Comparison of ENCODE assay signal across 14 mouse cellular contexts in the genomic region with DNA sequence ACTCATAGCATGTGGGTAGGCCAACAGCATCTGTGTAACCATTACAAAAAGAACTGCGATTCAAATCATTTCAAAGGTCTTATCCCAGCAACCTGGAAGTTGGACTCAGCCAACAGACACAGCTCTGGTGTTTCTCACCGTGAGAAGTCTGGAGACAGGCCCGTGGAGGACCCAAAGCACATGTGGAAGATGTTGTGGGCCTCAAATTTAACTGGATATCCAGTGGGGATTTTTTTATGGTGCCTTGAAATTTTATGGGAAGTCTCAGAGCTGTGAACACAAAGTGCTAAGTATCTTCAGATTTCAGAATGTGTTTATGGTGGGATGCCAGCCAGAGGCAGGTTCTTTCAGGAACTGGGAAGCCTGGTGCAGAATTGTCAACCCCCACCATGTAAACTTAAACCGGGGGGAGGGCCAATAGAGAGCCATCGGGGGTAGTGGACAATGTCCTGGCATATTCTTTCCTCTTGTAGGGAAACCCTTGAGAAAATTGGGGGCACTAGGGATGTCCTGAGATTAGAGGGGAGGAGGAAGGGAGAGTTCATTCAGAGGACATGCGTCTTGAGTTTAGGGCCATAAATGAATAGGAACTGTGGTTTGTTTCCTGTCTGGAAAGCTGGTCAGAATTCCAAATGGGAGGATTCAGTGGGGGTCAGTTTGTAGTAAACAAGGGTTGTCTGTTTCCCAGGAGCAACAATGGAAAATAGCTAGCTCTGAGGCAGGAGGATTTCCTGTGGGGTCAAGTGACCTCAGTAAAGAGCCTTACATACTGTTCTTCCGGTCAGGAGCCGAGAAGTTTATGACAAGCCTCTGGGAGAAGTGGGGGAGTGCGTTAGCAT. TPM values are rescaled to one million over a fixed set of nuclear protein-coding genes. Genes with fewer than 3 reads are reported as not detected.
DNase-seq lines count a peak whose midpoint lies in the region; ATAC-seq and TF ChIP-seq lines count a peak whose summit lies in the region.
"Had no signal": no experiment of that assay in that cellular context is flagged by ENCODE, and none has a peak within 500 bp of the region (broad histone marks: within the 10 kb centered on the region; RNA-seq: fewer than 3 reads in every experiment).

No protein-coding gene starts in this region.

- H3K9me3 ChIP-seq in kidney, embryonic 15.5 days (replicated peaks): no peaks in the 10 kb centered on the region
- H3K9me3 ChIP-seq in embryonic facial prominence, embryonic 10.5 days: no peaks in the 10 kb centered on the region
- no peaks in the 10 kb centered on the region for H3K9me3 ChIP-seq in limb, embryonic 14.5 days (ENCODE audit: control insufficient read depth, low read length)
- H3K9me3 ChIP-seq: hindbrain, embryonic 15.5 days had no signal

- no peaks in the 10 kb centered on the region for H3K27me3 ChIP-seq in kidney, embryonic 15.5 days
- H3K27me3 ChIP-seq in embryonic facial prominence, embryonic 10.5 days (replicated peaks; ENCODE audit: low read depth, poor library complexity, severe bottlenecking): no peaks in the 10 kb centered on the region
- H3K27me3 ChIP-seq in limb, embryonic 14.5 days (ENCODE audit: control insufficient read depth, insufficient read depth, low read length): no peaks in the 10 kb centered on the region
- H3K27me3 ChIP-seq: CH12.LX; hindbrain, embryonic 15.5 days had no signal

- ATAC-seq in kidney, embryonic 15.5 days (replicated peaks; ENCODE audit: low FRiP score): peak; percentile 71
- peak; percentile 83 for ATAC-seq in limb, embryonic 14.5 days (ENCODE audit: low FRiP score, low read depth)

- WGBS in kidney, embryonic 15.5 days: 37% methylated on average over 9 of the region's 9 CpGs
- WGBS in embryonic facial prominence, embryonic 10.5 days: 47% methylated on average over 9 of the region's 9 CpGs
- WGBS in limb, embryonic 14.5 days: 12% methylated on average over 9 of the region's 9 CpGs

- TF ChIP-seq POLR2A in limb, embryonic 14.5 days (IDR thresholded peaks at IDR 0.05; ENCODE audit: borderline replicate concordance, extremely low read depth, insufficient read depth, insufficient read length): no peak

- no peak for DNase-seq in kidney, adult 11 months
- DNase-seq in embryonic facial prominence, embryonic 10.5 days (ENCODE audit: low spot score): no peak
- peak; percentile 60 for DNase-seq in forelimb bud, embryonic 11.5 days (ENCODE audit: low read depth, low spot score)
- DNase-seq in limb, embryonic 14.5 days (ENCODE audit: low spot score): peak; percentile 81
- no peak for DNase-seq in cerebellum, adult 8-10 months
- no peak for DNase-seq in gastrocnemius, adult 18-20 months (ENCODE audit: low spot score)
- DNase-seq in gastrocnemius, postnatal 10 days: no peak
- DNase-seq: adrenal gland, postnatal 36 days; cerebellum, adult 18-20 months; right cerebral cortex, postnatal 14 days had no signal

- H3K4me1 ChIP-seq in kidney, embryonic 15.5 days: peaks cover 10% of the 10 kb centered on the region
- peaks cover 22% of the 10 kb centered on the region for H3K4me1 ChIP-seq in embryonic facial prominence, embryonic 10.5 days
- peaks cover 26% of the 10 kb centered on the region for H3K4me1 ChIP-seq in limb, embryonic 14.5 days (ENCODE audit: control insufficient read depth, insufficient read depth, low read length)

- H3K4me2 ChIP-seq in kidney, embryonic 15.5 days: 0 out of 2 replicates have a peak overlapping the region, but pooled peaks have one; percentile 3
- no peak overlapping the region; the same call in none of the 2 replicates for H3K4me2 ChIP-seq in limb, embryonic 14.5 days (replicated peaks; ENCODE audit: low read depth, low read length, severe bottlenecking)
- H3K4me2 ChIP-seq: hindbrain, embryonic 15.5 days had no signal

- no peak overlapping the region for H3K4me3 ChIP-seq in kidney, embryonic 15.5 days (replicated peaks)
- no peak overlapping the region for H3K4me3 ChIP-seq in embryonic facial prominence, embryonic 10.5 days
- no peak overlapping the region for H3K4me3 ChIP-seq in limb, embryonic 14.5 days (replicated peaks; ENCODE audit: low read length)
- H3K4me3 ChIP-seq: hindbrain, embryonic 15.5 days had no signal

- no peak overlapping the region for H3K9ac ChIP-seq in kidney, embryonic 15.5 days
- H3K9ac ChIP-seq in limb, embryonic 14.5 days (ENCODE audit: low read depth, low read length, severe bottlenecking): no peak overlapping the region
- H3K9ac ChIP-seq: hindbrain, embryonic 15.5 days; liver, embryonic 14.5 days had no signal

- H3K27ac ChIP-seq in kidney, embryonic 15.5 days: peak overlapping the region; percentile 63
- 0 out of 2 replicates have a peak overlapping the region, but pooled peaks have one; percentile 4 for H3K27ac ChIP-seq in embryonic facial prominence, embryonic 10.5 days (replicated peaks)
- H3K27ac ChIP-seq in limb, embryonic 14.5 days (replicated peaks; ENCODE audit: low read depth, low read length): peak overlapping the region; percentile 52
- H3K27ac ChIP-seq: hindbrain, embryonic 15.5 days; liver, embryonic 14.5 days had no signal

- H3K36me3 ChIP-seq in kidney, embryonic 15.5 days: no peaks in the 10 kb centered on the region
- H3K36me3 ChIP-seq in embryonic facial prominence, embryonic 10.5 days (replicated peaks): no peaks in the 10 kb centered on the region
- H3K36me3 ChIP-seq in limb, embryonic 14.5 days (ENCODE audit: control insufficient read depth, insufficient read depth, low read length): no peaks in the 10 kb centered on the region
- H3K36me3 ChIP-seq: hindbrain, embryonic 15.5 days had no signal

RNA-seq across cellular contexts. Expression of a gene that starts 41.5 kb away (rescaled TPM):
- polyA plus RNA-seq in kidney, embryonic 15.5 days (2015; fragmentation: Nextera tagmentation; extraction: Ambion mirVana): 228 and 250 TPM in 2 replicates
- 260 and 265 TPM in 2 replicates for polyA plus RNA-seq in embryonic facial prominence, embryonic 10.5 days (2016; fragmentation: Nextera tagmentation; extraction: Ambion mirVana)
- 285 and 340 TPM in 2 replicates for polyA plus RNA-seq in limb, embryonic 14.5 days (2012; rRNA removed)
- 239 and 276 TPM in 2 replicates for polyA plus RNA-seq in limb, embryonic 14.5 days (2014; fragmentation: Nextera tagmentation; extraction: Ambion mirVana)
- 10 to 100 TPM; 49.9 to 50.5 TPM for total RNA-seq in gastrocnemius, adult 18-20 months (2021)
- total RNA-seq in gastrocnemius, postnatal 10 days (2021): 100 to 1,000 TPM in 1 of 2 experiments, 10 to 100 TPM in 1; 84.2 to 106 TPM

Comparison
In these comparisons a context has a peak if more than half of its experiments do, and no peak if none do; other contexts are left out.
1. H3K27ac ChIP-seq: peak in every context shown above with its lines; median percentile 63 in kidney, embryonic 15.5 days; 52 in limb, embryonic 14.5 days; 4 in embryonic facial prominence, embryonic 10.5 days.
2. DNase-seq: peak in forelimb bud, embryonic 11.5 days (single experiment) and limb, embryonic 14.5 days (single experiment); none in kidney, adult 11 months (single experiment), embryonic facial prominence, embryonic 10.5 days (single experiment), cerebellum, adult 8-10 months (single experiment), gastrocnemius, adult 18-20 months (single experiment) and gastrocnemius, postnatal 10 days (single experiment).